Mouse (Mus musculus) T-cell, adult 2 months (primary cell): ENCODE results near the gene Ago1.

Experiments used
- DNase-seq: peaks from one replicate; pipeline ENCODE4 v3.0.0; 2022; ENCODE audit warnings: low spot score

Gene Ago1

DNA sequence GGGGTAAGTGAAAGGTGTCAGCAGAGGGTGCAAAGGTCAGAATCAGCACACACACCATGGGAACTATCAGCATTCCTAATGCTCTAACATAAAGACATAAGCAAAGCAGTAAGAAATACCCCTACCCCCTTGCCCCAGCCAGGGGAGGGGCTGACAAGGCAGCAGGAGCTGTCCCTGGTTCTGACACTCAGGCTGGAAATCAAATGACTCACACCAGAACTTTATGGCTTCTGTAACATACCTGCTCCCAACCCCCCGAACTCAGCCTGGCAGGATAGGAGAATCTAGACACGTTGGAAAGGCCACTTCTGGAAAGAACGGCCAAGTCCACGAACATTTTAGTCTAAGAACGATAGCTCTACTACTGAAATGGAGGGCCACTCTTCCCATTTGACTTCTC is 4.6 kb upstream of the Ago1 start:
- no peak for DNase-seq

DNA sequence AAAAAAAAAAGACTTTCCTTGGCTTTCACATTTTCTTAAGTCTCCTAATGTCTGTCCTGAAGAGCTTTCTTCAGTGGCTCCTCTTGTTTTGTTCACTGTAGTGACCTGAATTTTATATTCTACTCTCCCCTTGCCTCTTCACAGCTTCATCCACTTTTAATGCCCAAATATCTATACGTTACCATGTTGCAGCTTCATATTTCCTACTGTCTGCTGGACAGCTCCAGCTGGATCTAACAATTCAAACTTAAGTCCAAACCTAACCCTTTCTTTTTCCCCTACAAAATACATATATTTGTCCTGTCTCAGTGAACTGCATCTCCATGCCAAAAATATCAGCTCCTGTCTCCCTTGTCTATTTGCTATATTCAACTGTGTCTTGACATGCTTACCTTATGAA is 951 bp upstream of the Ago1 start:
- no peak for DNase-seq

- DNase-seq, result no peak
These were observed 542 bp upstream of the Ago1 start for GRCm38 (mm10) chr4:126468925-126469324.

DNA sequence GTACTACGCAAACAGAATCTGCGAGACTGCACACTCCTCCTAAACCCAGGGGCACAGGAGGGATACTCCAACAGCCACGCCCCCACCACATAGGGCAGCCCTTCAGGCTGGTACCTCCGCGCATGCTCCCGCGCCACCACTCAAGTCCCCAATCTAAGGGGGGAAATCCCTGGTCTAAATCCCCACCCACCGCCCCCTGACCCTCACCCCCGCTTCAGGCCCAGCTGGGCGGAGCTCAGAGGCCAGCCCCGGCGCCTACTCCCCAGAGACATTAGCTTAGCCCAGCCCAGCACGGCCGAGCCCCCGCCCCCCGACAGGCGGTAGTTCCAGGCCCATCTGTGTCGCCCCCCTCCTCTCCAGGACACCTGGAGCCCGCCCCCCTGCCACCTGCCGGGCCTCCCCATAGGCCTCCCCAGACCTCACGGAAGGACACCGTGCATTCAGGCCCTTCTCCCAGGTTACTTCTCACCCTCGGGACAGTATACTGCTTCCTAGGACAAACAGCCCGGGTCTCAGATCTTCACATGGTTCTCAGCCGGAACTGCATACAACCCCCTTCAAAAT is 580 bp downstream of the Ago1 start:
- peak; percentile 51 for DNase-seq

- no peak for DNase-seq
These were observed 2.1 kb downstream of the Ago1 start for GRCm38 (mm10) chr4:126466251-126466750.

- no peak for DNase-seq
These were observed 2.5 kb downstream of the Ago1 start for GRCm38 (mm10) chr4:126465843-126466242.

- no peak for DNase-seq
These were observed 3.5 kb downstream of the Ago1 start for GRCm38 (mm10) chr4:126464892-126465235.

- no peak for DNase-seq
These were observed 4.0 kb downstream of the Ago1 start for GRCm38 (mm10) chr4:126464189-126464891.

GRCm38 (mm10) chr4:126455441-126455840 is 12.9 kb downstream of the Ago1 start:
- DNase-seq, result no peak

DNA sequence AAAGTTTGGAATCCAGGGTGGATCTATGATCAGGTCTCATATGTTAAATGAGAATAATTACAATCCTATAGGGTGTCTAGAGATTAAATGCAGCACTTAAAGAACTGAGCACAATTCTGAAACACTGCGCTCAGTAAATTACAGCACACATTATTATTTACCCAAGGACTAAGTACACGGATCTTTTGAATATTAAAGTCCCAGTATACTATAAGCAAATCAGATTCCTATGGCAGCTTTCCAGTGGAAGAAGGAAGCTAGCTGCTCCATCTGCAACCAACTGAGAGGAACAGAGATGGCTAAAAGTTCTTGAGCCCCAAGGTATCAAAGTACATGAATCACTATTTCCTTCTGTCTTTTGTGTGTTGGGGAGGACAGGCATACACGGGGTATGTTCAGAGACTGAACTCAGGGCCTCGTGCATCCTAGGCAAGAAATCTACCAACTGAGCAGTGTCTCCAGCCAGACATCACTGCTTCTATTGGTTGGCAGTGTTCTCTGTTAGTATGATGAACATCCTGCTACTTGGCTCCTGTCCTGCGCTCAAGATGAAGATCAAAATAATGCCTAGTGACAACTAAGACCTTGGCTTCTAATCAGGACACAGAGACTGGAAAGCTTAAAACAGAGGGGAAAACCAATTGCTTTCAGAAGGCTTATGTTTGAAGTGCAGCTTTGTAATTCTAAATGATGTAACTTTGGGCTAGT is 13.7 kb downstream of the Ago1 start:
- no peak for DNase-seq

DNA sequence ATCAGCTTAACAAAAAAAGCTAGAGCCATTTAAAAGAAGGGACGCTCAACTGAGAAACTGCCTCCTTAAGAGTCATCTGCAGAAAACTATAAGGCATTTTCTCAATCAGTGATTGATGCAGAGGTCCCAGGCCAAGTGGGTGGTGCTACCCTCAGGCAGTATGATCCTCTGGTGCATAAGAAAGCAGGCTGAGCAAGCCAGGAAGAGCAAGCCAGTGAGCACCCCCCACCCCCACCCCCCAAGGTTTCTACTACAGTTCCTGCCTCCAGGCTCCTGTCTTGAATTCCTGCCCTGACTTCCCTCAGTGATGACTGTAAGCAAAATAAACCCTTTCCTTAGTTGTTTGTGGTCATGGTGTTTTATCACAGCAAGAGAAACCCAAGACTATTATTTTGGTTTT is 18.1 kb downstream of the Ago1 start:
- no peak for DNase-seq

GRCm38 (mm10) chr4:126447126-126447525 is 21.3 kb downstream of the Ago1 start:
- no peak for DNase-seq

DNA sequence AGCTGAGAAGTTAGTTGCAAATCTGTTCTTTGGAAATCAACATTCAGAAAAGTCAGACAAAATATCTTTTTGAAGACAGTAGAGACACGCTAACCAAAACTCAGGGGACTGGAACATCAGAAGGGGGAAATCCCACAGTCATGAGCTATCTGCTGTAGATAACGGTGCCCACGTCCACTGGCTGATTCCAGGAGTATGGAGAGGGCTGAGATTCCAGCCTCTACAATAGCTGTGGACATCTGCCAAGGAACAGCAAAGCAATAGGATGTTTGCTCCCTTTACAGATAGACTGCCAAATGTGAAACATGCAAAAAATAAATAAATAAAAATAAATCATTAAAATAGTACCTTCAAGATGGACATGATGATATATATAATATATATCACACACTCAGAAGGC is 23.9 kb downstream of the Ago1 start:
- no peak for DNase-seq

DNA sequence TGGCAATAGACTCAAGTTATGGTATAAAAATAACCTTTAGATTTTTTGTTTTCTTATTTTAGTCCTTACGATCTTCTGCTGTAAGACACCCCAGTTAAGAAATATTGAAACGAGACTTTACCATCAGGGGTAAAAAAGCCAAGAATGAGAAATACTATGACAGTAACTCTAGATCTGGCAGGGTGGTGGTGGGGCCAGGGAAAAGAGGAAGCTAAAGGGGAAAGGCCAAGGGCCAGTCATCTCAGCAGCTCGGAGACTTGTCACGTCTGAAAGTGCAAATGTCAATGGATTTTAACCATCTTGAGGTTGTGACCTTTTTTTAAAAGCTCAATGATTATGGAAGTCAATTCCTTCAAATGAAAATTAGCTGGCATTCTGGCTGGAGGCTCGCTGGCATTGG is 30.1 kb downstream of the Ago1 start:
- no peak for DNase-seq

DNA sequence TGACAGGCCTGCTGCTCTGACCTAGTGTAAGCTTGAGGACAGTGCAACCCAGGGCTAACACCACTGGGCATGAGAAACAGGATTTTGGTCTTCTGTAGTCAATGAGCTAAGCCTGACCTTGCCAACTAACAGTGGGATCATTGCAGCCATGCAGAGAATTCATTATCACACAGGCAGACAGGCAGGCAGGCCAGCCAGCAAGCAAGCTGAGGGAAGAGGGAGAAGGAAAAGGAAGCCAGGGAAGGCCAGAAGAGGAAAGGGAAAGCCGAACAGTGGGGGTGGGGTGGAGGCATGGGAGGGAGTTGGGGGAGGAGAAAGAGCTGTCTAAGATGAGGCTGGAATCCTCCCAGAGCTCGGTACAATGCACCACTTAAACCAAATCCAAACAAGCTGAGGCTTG is 32.1 kb downstream of the Ago1 start:
- DNase-seq, result no peak

- DNase-seq, result no peak
These were observed 34.3 kb downstream of the Ago1 start for GRCm38 (mm10) chr4:126434094-126434493.

DNA sequence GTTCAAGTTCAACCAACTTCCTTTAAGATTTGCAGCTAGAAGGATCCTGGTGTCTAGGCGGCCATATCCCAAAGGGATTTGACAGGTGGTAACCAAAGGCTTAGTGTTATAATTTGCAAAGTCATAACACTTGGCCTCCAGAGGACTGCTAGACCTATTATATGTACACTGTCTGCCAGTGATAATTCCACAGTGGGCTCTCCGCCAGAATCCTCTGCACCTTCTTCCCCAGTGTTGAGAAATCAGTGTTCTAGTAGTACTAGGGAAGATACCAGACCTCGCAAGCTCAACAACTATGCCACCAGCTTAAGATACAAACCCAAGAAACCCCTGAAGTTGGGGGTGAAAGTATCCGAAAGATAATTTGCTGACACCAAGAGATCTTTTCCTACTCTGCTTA is 35.2 kb downstream of the Ago1 start:
- no peak for DNase-seq

GRCm38 (mm10) chr4:126431746-126432145 is 36.6 kb downstream of the Ago1 start:
- no peak for DNase-seq

DNA sequence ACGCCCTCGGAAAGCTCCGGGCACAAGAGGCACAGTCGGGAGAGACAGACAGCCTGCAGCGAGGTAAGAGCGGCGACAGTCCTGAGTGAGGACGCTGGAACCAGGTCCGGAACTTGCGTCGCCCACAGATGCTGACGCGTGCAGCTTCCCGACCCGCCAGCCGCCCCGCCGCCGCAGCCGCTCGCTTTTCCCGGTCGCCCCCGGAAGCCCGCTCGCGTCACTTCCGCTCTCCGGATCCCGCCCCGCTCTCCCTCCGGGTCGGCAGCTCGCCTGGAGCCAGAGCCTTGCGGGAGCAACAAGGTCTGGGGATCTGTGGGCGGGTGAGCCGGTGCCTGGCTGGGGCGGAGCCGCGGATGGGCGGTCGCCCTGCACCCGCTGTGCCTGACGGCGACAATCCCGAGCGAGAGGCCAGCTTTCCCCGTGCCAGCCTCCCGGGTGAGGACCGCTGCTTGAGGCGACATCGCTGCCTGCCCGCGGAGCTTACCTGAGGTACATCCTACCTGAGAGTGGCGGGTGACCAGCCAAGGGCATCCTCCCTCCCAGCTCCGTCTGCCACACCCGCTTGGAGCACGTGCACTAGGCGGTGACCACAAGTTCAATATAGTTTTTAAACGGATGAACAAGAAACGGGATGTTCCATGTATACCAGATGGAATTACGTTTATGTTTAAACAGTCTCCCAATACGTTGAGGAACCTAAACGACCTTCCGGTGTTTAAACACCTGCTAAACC is 38.9 kb downstream of the Ago1 start, which contains the start of gene Ago3:
Gene Ago3, minus strand, starts transcription at position 210 of the 733 bp plus-strand sequence.
- peak; percentile 89 for DNase-seq

DNA sequence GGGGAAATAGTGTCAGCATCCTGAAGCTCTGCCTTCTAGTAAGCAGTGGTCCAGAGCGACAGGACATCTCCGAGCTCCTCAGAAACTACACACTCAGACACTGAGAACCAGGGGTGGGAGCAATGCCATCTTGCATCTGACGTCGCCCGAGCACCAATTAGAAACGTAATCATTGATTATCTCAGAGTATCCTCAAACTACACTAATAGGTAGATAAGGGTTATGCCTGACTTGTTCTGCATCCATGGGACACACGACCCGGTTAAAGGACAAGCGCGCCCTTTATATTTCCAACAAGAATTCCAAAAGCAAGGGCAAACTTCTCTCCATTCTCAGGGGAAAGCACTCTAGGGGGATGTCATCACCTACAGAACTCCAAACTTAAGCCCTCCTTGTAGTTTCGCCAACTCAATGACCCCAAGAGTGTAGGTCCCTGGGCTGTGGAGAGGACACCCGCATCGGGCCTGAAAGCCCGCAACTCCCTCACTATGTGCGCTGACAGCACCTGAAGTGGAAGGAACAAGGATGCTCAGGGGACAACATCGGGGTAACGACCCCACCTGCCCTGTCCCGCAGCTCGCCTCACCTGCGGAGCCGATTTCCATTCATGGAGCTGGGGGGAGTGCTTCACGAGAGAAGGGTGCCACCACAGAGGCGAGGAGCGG is 39.6 kb downstream of the Ago1 start:
- DNase-seq, result no peak

DNA sequence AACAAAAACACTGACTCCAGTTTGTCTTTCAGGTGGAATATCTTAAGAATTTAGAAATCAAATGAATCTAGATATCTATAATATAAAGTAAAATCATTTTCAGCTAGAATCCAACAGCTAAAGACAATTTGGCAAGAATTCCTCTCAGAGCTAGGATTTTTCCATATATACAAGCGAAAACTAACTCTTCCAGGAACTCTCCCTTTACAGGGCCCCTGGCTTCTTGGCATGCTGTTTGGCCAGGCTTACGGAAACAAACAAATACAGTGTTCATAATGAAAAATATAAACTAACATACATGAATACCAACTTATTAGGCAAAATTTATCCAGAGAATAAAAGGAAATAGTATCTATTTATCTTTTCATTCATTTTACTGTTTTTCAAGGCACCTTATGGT is 44.5 kb downstream of the Ago1 start:
- DNase-seq, result no peak

DNA sequence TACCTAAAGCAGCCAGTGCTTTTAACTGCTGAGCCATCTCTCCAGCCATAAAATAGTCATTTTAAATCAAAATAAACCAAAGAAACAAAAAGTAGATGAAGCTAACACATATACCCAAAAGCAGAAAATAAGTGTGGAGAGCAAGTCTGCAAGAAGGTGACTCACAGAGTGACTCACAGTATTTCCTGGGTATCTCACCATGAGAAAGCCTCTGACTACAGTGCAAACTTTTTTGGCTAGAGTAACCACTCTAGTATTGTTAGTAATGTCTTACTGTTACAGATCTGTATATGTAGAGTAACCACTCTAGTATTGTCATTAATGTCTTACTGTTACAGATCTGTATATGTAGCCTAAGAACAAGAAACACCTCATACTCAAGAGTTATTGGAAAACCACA is 52.7 kb downstream of the Ago1 start:
- no peak for DNase-seq
